Mouse (Mus musculus) C2C12 (cell line): ENCODE results near the gene Rpn2.

Source experiments
- CEBPB ChIP-seq: IDR thresholded peaks from one replicate; pipeline ENCODE4 v1.6.1; 2011; ENCODE audit warnings: low read depth, mild to moderate bottlenecking, control low read depth, moderate library complexity
- CTCF ChIP-seq: IDR thresholded peaks from one replicate; pipeline ENCODE4 v1.5.1; 2011; ENCODE audit not compliant: control insufficient read depth, insufficient read depth, insufficient read length
- MAX ChIP-seq: IDR thresholded peaks from one replicate; pipeline ENCODE4 v1.6.1; 2011; ENCODE audit warnings: mild to moderate bottlenecking, control low read depth
- MYOD1 ChIP-seq: IDR thresholded peaks from one replicate; pipeline ENCODE4 v1.6.1; 2011; ENCODE audit warnings: low read depth; ENCODE audit not compliant: control insufficient read depth, insufficient read length
- MYOG ChIP-seq: IDR thresholded peaks from one replicate; pipeline ENCODE4 v1.6.1; 2011; ENCODE audit not compliant: control insufficient read depth, insufficient read length; ENCODE audit errors: extremely low read depth
- USF1 ChIP-seq: IDR thresholded peaks from one replicate; pipeline ENCODE4 v1.6.1; 2011; ENCODE audit warnings: low read depth, mild to moderate bottlenecking, control low read depth, moderate library complexity

GRCm38 (mm10) chr2:157262506-157262905 lies 16.3 kb upstream of the Rpn2 start:
- TF ChIP-seq CTCF: no peak
- TF ChIP-seq MAX: no peak
- TF ChIP-seq USF1: no peak
- TF ChIP-seq MYOD1: no peak
- TF ChIP-seq CEBPB: no peak
- no peak for TF ChIP-seq MYOG
